Mouse (Mus musculus) kidney, adult 10 weeks (tissue): Measurements from ENCODE around the gene Rem2. TPM values are rescaled to one million over a fixed set of nuclear protein-coding genes. Genes with fewer than 3 reads are reported as not detected.

Source experiments
- polyA plus RNA-seq: library from polyadenylated mRNA; stranded (reverse); fragments of 350-450 nt; fragmentation: Illumina TruSeq; extraction: RNeasy Lipid Tissue Mini Kit (QIAGEN cat#74804); gene quantifications from one replicate; pipeline ENCODE4 v1.2.3, GENCODE M21; 2014; ENCODE audit warnings: low read depth, low replicate concordance

The Rem2 gene
- polyA plus RNA-seq = not detected

DNA sequence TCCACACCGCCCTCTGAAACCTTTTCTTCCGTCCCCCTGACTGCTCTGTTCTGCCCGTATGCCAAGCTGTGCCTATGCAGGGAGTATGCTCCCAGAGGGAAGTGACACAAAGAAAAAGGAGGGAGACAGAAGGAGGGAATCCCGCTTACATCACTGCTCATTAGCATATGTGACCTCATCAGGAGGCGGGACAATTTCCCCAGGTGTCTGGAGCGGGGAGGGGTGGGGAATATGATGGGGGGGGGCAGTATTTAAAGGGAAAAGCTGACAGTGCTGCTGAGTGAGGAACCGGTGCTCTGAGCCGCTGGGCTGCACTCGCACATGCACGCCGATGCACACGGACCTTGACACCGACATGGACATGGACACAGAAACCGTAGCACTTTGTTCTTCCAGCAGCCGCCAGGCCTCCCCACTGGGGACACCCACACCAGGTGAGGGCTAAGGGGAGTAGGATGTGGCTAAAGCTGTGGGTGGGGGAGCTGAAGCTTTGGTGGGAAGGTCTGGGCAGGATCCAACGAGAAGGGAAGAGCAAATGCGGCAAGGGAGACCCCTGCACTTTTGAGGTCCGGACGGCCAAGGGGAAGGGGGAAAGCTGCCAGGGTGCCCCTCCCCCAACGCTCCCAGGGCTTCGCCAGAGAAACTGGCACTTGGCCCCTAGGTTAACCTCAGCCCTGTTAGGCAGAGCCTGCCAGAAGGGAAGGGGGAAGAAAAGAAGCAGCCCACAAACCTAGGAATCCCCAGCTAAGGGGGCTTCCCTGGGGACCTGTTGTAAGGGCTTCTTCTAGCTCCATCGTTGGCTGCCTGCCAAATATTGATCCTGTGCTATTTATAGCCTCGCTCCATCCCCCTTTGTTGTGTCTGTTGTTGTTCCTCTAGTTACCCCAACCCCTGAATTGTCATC lies at the start of gene Rem2:
Gene Rem2, plus strand, starts transcription at position 160 of the 904 bp plus-strand sequence.

DNA sequence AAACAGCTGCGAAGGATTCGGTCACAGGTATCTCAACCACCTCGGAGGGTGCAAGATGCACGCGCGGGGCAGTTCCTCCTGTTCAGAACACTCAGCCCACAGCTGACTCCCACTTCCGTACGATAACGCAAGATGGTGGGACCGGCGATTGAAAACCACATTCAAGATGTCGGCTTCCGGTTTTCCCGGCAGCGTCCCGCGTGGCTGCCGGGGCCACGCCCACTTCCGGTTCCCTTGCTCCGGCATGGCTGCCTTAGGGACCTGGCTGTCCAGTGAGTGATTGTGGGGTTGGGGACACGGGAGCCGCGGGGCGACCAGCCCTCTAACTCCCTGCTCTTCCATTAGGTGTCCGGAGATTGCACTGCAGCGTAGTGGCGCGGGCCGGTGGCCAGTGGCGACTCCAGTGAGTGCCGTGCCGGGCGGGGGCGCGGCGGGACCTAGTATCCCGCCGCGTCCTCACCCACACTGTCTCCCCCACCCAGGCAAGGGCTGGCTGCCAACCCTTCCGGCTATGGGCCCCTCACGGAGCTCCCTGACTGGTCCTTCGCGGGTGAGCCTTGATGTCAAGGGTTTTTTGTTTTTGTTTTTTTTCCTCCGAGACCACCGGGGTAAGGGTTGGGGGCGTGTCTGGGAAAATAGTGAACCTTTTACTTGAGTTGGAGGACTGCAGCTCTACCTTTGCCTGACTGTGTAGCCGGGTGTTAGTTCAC lies 49.1 kb upstream of the Rem2 start, which contains the start of gene Mrpl52:
Gene Mrpl52, plus strand, starts transcription at position 221 of the 710 bp plus-strand sequence.

DNA sequence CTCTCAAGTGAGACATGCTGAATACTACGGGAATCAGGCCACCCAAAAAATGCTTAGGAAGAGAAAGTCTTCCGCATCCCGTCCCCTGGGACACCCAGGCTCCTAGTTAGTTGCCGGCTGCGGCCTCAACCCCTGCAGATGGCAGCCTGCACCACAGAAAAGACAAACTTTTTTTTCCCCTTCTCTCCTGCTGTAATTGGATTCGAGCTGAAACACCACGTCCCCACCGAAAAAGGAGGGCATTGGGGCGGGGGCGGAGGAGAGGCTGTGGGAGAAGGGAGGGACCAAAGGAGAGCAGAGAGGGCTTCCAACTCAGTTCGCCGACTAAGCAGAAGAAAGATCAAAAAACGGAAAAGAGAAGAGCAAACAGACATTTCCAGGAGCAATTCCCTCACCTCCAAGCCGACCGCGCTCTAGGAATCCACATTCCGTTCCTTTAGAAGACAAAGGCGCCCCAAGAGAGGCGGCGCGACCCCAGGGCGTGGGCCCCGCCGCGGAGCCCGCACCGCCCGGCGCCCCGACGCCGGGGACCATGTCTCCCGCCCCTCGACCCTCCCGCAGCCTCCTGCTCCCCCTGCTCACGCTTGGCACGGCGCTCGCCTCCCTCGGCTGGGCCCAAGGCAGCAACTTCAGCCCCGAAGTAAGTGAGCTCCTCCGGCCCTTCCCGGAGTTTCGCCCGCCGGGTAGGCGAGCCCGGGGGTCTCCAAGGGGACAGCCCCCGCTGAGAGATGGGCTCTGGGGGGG lies 44.4 kb upstream of the Rem2 start, which contains the start of gene Mmp14:
Gene Mmp14, plus strand, starts transcription at position 279 of the 744 bp plus-strand sequence.

DNA sequence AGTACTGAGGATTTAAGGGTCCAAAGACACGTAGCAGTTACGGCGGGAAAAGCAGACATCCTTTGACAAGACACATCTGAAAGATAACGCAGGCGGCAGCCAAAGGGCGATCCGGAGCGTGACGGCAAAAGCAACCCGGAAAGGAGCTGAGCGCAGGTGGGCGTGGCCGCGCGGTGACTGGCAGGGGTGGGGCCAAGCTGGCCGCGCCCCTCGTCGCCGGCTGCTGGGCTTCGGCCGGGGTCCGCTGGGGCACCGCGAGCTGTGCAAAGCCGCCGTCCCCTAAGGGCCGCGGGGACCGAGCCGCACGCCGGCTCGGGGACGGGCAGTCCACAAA lies 12.0 kb upstream of the Rem2 start, which contains the start of gene Lrp10:
Gene Lrp10, plus strand, starts transcription at position 179 of the 334 bp plus-strand sequence.

Other genes starting within 250 kb of the Rem2 start
- gene Dad1, start 222.0 kb upstream of the Rem2 start, polyA plus RNA-seq = 6.7 TPM
- gene Abhd4, start 221.9 kb upstream of the Rem2 start, polyA plus RNA-seq = 12.4 TPM
- not detected for gene Olfr49, start 191.2 kb upstream of the Rem2 start, polyA plus RNA-seq
- gene Oxa1l, start 115.3 kb upstream of the Rem2 start, polyA plus RNA-seq = 11.4 TPM
- 50.5 TPM for gene Slc7a7, start 58.3 kb upstream of the Rem2 start, polyA plus RNA-seq
- 47.3 TPM for gene Mrpl52, start 49.2 kb upstream of the Rem2 start, polyA plus RNA-seq
- 6.0 TPM for gene Mmp14, start 44.5 kb upstream of the Rem2 start, polyA plus RNA-seq
- 4.0 TPM for gene Lrp10, start 12.0 kb upstream of the Rem2 start, polyA plus RNA-seq
- gene Prmt5, start 41.4 kb downstream of the Rem2 start, polyA plus RNA-seq = 43.0 TPM
- 3.4 TPM for gene Haus4, start 78.5 kb downstream of the Rem2 start, polyA plus RNA-seq
- gene Ajuba, start 101.5 kb downstream of the Rem2 start, polyA plus RNA-seq = 7.9 TPM
- 2.3 TPM for gene 4931414P19Rik, start 129.9 kb downstream of the Rem2 start, polyA plus RNA-seq
- 3.2 TPM for gene Psmb5, start 141.9 kb downstream of the Rem2 start, polyA plus RNA-seq
- gene Psmb11, start 145.3 kb downstream of the Rem2 start, polyA plus RNA-seq = not detected
- gene Gm17606, start 164.9 kb downstream of the Rem2 start, polyA plus RNA-seq = not detected
- gene Cdh24, start 165.3 kb downstream of the Rem2 start, polyA plus RNA-seq = not detected
- gene 1700123O20Rik, start 210.1 kb downstream of the Rem2 start, polyA plus RNA-seq = 18.0 TPM
- 110 TPM for gene Acin1, start 210.8 kb downstream of the Rem2 start, polyA plus RNA-seq
- not detected for gene Gm29776, start 222.7 kb downstream of the Rem2 start, polyA plus RNA-seq
- not detected for gene Cebpe, start 236.1 kb downstream of the Rem2 start, polyA plus RNA-seq